Mouse (Mus musculus) cortical plate, adult 2 months (tissue): ENCODE results near the gene Fam81a.

ENCODE experiments used
- CTCF ChIP-seq: fragments of 200-500 bp; IDR thresholded peaks from 2 replicates; pipeline ENCODE4 v1.5.1; 2011; ENCODE audit warnings: mild to moderate bottlenecking, control low read depth, low read length; ENCODE audit not compliant: insufficient read depth; ENCODE audit errors: extremely low read depth
- POLR2A ChIP-seq: fragments of 200-500 bp; IDR thresholded peaks from 2 replicates; pipeline ENCODE4 v1.6.1; 2011; ENCODE audit warnings: mild to moderate bottlenecking, low read length, control low read depth; ENCODE audit not compliant: insufficient read depth; ENCODE audit errors: extremely low read depth

- TF ChIP-seq POLR2A (no peak), CTCF (no peak)
Observed at GRCm38 (mm10) chr9:70135186-70135585, 7.2 kb downstream of the Fam81a start.
